Mouse (Mus musculus) adrenal gland, postnatal 36 days (tissue): Measurements from ENCODE around the gene Olfr1046. TPM values are rescaled to one million over a fixed set of nuclear protein-coding genes. Genes with fewer than 3 reads are reported as not detected.
"Not testable (repeated sequence)": the region's sequence is repeated elsewhere in the genome, so short reads cannot be mapped to it uniquely, and the experiment has no call there.

Experiments used
- DNase-seq, 2 experiments: peaks; one replicate each; pipeline ENCODE4 v3.0.0; 2021; ENCODE audit warnings: mixed read lengths in 1 of 2
- long read RNA-seq, 2 experiments: library from polyadenylated mRNA; stranded (forward); transcript quantifications; one replicate each; pipeline ENCODE4 v2.0.0; 2021; ENCODE audit warnings: borderline sequencing depth in 2 of 2
- total RNA-seq, 2 experiments: library from RNA; stranded (reverse); gene quantifications; 2 replicates each; pipeline ENCODE4 v1.2.3; 2021

Olfr1046 gene
- total RNA-seq = not detected
- long read RNA-seq, experiment 1 = 0 reads
- long read RNA-seq, experiment 2 = 0 reads

DNA sequence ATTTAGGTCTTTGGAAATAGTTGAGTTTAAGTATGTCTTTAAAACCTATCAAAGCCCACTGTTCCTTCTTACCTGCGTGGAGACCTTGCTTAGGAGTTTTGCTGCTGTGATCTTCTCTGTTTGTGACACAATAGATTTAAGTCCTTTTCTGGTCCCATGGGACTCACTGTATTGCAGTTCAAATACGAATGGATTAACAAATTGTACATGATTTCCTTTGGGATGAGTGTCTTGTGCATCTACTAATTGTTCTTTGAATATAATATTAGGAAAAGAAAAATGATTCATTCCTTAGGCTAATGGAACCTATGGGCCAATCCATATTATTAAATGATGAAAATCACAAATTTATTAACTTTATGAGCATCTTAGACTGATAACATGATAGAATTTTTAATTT lies at the start of gene Olfr1046:
Gene Olfr1046 (minus strand): TSS at position 101 of the 400 bp plus-strand sequence.
- no peak for DNase-seq

DNA sequence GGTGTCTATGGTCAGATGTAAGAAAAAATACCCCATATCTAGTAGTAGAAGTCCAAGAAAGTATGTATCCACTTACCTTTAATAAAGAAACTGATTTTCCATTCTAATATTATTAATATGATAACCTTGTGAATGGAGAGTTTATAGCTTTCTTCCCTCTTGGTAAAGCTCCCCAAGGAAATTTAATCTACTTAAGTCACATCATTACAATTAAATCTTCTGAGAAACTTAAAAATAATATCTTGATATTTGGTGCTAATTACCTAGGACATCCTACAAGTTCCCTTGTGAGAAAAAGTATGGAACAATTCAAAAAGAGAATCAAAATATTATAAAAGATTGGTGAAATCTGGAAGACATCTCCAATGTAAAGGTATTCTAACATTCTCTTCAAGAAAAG lies 39.1 kb upstream of the Olfr1046 start, which contains the start of gene Olfr1049:
Gene Olfr1049 (minus strand): TSS at position 101 of the 400 bp plus-strand sequence.
- not testable (repeated sequence) for DNase-seq

DNA sequence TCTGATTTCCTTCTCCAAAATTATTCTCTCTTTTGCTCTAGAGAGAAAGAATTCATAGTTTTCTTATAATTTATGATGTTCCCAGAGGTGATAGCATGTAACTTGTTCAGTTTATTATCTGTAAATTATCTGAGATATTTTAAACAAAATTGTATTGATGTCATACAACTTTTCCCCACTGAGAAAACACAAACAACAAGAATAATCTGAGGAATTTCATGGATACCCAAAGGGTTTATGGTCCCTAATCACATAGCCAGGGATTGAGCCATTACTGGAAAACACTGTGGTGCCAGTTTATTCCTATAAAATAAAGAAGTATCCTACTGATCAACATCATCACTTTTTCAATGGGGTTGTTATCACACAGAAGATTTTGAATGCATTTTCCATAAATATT lies 21.1 kb upstream of the Olfr1046 start, which contains the start of gene Olfr1048:
Gene Olfr1048 (minus strand): TSS at position 101 of the 400 bp plus-strand sequence.
- no peak for DNase-seq

DNA sequence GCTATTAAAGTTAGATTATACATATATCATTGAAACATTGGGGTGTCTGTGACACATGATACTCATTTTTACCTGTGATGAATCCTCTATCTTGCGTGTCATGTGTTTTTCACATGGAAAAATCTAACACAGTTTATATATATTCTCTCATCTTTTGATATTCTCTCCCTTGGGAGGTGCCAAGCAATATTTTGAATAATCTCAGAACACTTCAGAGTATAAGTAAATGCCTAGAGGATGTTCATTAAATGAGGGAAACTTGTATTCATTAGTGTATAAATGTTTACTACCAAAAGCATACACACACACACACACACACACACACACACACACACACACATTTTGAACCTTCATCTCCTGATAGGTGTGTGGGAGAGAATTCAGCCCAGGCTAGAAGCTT lies 12.2 kb upstream of the Olfr1046 start, which contains the start of gene Olfr1047:
Gene Olfr1047 (minus strand): TSS at position 101 of the 400 bp plus-strand sequence.
- DNase-seq = no peak

DNA sequence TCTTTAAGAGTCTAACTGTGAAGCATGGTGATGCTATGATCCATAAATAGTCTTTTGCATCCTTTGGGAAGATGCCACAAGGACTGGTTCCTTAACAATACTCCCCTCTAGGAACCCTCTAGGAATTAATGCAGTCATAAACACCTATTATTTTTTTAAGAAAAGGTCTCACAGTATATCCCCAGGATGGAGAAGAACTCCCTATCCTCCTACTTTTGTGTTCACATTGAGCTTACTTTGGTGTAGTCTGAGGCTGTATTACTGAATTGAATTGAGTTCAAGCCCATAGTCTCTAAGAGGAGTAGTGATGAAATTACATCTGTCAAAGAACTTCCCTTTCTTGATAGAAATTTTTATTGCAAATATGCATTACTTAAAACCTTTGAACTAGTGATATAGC lies 16.2 kb downstream of the Olfr1046 start, which contains the start of gene Olfr1045:
Gene Olfr1045 (minus strand): TSS at position 101 of the 400 bp plus-strand sequence.
- no peak for DNase-seq

DNA sequence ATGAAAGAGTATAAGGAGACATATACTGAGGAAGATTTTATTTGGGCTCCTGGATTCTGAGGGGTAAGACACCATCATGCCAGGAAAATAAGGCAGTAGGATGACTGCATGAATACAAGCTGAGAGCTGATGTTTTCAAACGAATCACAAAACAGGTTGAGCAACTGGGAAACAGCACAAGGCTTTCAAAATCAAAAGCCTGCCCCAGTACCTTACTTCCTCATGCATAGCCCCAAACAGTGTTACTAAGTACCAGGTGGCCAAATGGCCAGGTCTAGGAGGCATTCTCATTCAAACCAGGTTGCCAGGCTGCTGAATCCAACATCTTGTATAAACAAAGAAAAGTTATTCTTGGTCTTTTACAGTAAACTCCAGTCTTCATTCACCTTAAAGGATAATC lies 23.3 kb downstream of the Olfr1046 start:
- no peak for DNase-seq

DNA sequence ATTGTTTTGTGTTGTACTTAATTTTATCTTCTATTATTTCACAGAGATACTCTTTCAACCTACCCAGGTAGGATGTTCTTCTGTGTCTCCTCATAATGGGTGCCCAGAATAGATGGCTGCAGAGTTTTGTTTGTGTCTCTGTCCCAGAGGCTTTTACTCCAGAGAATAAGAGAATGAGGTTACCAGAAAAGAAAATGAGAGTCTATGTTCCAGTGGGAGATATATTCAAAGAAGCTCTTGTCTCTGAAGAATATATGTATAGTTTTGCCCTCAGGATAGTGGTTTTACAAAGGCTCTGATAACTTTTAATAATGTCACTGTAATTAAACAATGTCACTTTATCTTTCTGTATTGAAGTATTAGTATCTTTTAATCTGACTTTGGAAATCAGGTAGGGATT lies 33.5 kb downstream of the Olfr1046 start, which contains the start of gene Olfr52:
Gene Olfr52 (minus strand): TSS at position 101 of the 400 bp plus-strand sequence.
- no peak for DNase-seq

DNA sequence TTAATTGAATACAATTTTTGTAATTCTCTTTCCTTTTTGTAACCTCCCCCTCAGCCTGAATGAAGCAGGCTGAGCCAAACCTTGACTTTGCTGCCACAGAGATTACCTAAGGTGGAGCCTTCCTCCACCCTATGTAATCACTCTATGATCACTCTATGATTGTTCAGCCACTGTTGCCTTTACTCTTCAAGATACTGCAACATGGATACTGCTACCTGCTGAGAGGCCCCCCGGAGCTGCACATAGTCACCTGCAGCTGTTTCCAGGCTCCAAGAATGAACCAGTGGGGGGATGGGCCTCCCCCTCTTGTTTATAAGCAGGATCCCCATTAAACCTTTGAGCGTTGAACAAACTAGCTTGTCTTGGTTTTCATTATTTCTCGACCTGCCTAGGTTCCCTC lies 39.2 kb downstream of the Olfr1046 start:
- no peak for DNase-seq

DNA sequence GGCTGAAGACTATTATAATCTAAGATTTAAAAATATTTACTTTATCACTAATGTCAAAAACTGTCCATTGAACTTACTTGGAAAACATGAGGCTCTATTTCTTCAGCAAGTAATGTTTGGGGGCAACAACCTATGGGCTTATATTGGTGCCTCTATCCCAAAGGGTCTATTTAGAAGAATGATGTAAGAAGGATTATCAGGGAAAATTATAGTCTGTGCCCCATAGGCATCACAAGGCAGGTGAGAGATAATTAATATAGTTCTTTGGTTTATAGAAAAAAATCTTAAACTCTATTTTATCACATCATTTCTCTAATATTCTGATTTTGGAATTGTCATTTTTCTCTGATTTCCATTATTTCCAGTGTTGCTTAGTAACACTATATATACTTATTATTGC lies 41.4 kb downstream of the Olfr1046 start, which contains the start of gene Olfr1044:
Gene Olfr1044 (minus strand): TSS at position 101 of the 400 bp plus-strand sequence.
- DNase-seq = no peak

DNA sequence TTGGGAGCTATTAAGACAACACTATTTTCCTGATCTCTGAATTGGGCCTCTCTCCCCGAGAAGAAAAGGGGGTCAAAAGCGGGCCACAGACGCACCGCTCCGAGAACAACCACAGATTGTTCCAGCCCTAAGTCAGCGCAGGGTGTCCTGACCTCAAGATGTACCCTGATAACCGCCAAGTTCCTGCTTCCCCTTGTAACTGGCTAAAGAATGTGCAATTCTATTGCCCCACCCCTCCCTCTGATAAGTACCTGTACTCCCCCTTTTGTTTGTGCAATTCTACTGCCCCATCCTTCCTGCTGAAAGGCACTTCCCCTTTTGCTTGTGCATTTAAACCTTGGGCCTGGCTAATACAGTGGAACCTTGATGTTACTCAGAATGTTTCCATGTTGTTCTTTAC lies 43.7 kb downstream of the Olfr1046 start:
- DNase-seq = not testable (repeated sequence)

DNA sequence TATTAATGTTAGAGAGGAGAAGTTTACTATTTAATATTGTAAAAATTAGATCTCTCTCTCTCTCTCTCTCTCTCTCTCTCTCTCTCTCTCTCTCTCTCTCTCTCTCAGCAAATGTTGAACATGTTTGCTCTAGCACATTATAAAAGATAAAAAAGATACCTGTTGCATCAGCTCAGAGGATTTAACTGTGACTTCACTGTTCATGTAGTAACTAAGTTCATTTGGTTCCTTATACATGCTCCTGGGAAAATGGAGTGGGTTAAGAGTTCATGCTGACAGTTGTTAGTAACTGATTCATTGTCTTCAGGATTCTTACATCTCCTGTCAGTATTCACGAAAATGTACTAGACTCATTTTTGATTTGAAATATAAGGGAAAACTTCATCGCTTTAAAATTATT lies 51.7 kb downstream of the Olfr1046 start, which contains the start of gene Olfr1043:
Gene Olfr1043 (minus strand): TSS at position 101 of the 400 bp plus-strand sequence.
- DNase-seq = no peak

Other genes starting within 250 kb of the Olfr1046 start
- not detected for gene Olfr1029, start 245.4 kb downstream of the Olfr1046 start, total RNA-seq
- gene Olfr1030, start 240.0 kb downstream of the Olfr1046 start, total RNA-seq = not detected
- gene Olfr1031, start 229.0 kb downstream of the Olfr1046 start, total RNA-seq = not detected
- gene Olfr1032, start 213.8 kb downstream of the Olfr1046 start, total RNA-seq = not detected
- 1 to 10 TPM; 4.8 to 5.8 TPM for gene Olfr1033, start 198.7 kb downstream of the Olfr1046 start, total RNA-seq
- gene Olfr1034, start 173.5 kb downstream of the Olfr1046 start, total RNA-seq = under 1 TPM in 1 of 2 experiments, not detected in 1; 0.33 TPM
- not detected for gene Olfr1036, start 145.3 kb downstream of the Olfr1046 start, total RNA-seq
- gene Olfr1037, start 131.9 kb downstream of the Olfr1046 start, total RNA-seq = not detected
- not detected for gene Olfr1039, start 83.4 kb downstream of the Olfr1046 start, total RNA-seq
- not detected for gene Olfr1040, start 72.6 kb downstream of the Olfr1046 start, total RNA-seq
- gene Olfr1042, start 57.5 kb downstream of the Olfr1046 start, total RNA-seq = not detected
- not detected for gene Olfr1043, start 51.8 kb downstream of the Olfr1046 start, total RNA-seq
- not detected for gene Olfr1044, start 41.5 kb downstream of the Olfr1046 start, total RNA-seq
- not detected for gene Olfr52, start 33.6 kb downstream of the Olfr1046 start, total RNA-seq
- gene Olfr1045, start 16.3 kb downstream of the Olfr1046 start, total RNA-seq = not detected
- not detected for gene Olfr1047, start 12.1 kb upstream of the Olfr1046 start, total RNA-seq
- not detected for gene Olfr1048, start 21.0 kb upstream of the Olfr1046 start, total RNA-seq
- gene Olfr1049, start 39.0 kb upstream of the Olfr1046 start, total RNA-seq = not detected
- not detected for gene Olfr1051, start 59.8 kb upstream of the Olfr1046 start, total RNA-seq
- gene Olfr1052, start 73.1 kb upstream of the Olfr1046 start, total RNA-seq = not detected
- not detected for gene Olfr1053, start 96.0 kb upstream of the Olfr1046 start, total RNA-seq
- gene Olfr1054, start 116.1 kb upstream of the Olfr1046 start, total RNA-seq = not detected
- gene Olfr1055, start 131.0 kb upstream of the Olfr1046 start, total RNA-seq = not detected
- gene Olfr1056, start 143.2 kb upstream of the Olfr1046 start, total RNA-seq = not detected
- not detected for gene Olfr1057, start 159.1 kb upstream of the Olfr1046 start, total RNA-seq
- gene Olfr1058, start 169.2 kb upstream of the Olfr1046 start, total RNA-seq = not detected
- not detected for gene Olfr1061, start 194.7 kb upstream of the Olfr1046 start, total RNA-seq
- not detected for gene Olfr1062, start 207.4 kb upstream of the Olfr1046 start, total RNA-seq
- gene Olfr1065, start 231.3 kb upstream of the Olfr1046 start, total RNA-seq = not detected
- gene Olfr1066, start 237.0 kb upstream of the Olfr1046 start, total RNA-seq = not detected